Comparison of ENCODE assay signal across 13 mouse cellular contexts in genomic region chr3:89187197-89187596, GRCm38 (mm10). TPM values are rescaled to one million over a fixed set of nuclear protein-coding genes. Genes with fewer than 3 reads are reported as not detected.
DNase-seq lines count a peak whose midpoint lies in the region; ATAC-seq and TF ChIP-seq lines count a peak whose summit lies in the region.
"Had no signal": no experiment of that assay in that cellular context is flagged by ENCODE, and none has a peak within 500 bp of the region (broad histone marks: within the 10 kb centered on the region; RNA-seq: fewer than 3 reads in every experiment).

No protein-coding gene starts in this region.

- DNase-seq in CD4-positive, CD25-positive, alpha-beta regulatory T cell, adult 2 months (ENCODE audit: low read depth, low spot score): peak; percentile 46
- no peak for DNase-seq in kidney, postnatal 25 days
- no peak for DNase-seq in stomach, postnatal 0 days (ENCODE audit: low spot score)
- DNase-seq in thymus, postnatal 36 days: peak; percentile 77 to 88
- DNase-seq: adrenal gland, postnatal 25 days; cerebellum, adult 18-20 months; gastrocnemius, postnatal 14 days; kidney, postnatal 14 days; lung, embryonic 14.5 days had no signal

- peaks cover 47% of the 10 kb centered on the region for H3K4me1 ChIP-seq in kidney, embryonic 14.5 days (ENCODE audit: control insufficient read depth, insufficient read depth, low read length)
- H3K4me1 ChIP-seq in stomach, embryonic 16.5 days (ENCODE audit: control insufficient read depth, insufficient read depth, low read length): peaks cover 15% of the 10 kb centered on the region
- H3K4me1 ChIP-seq in stomach, postnatal 0 days (replicated peaks; ENCODE audit: control insufficient read depth, insufficient read depth): no peaks in the 10 kb centered on the region; the same call in 1 of the 2 replicates

- no peak for TF ChIP-seq EP300 in stomach, postnatal 0 days (optimal IDR thresholded peaks at IDR 0.05)

- 44% methylated on average over 23 of the region's 23 CpGs for WGBS in kidney, embryonic 14.5 days
- 54% methylated on average over 23 of the region's 23 CpGs for whole genome bisulfite sequencing in stomach, embryonic 16.5 days
- 67% methylated on average over 23 of the region's 23 CpGs for WGBS in stomach, postnatal 0 days

- H3K27me3 ChIP-seq in kidney, embryonic 14.5 days (ENCODE audit: control insufficient read depth, insufficient read depth, low read length): no peaks in the 10 kb centered on the region
- no peaks in the 10 kb centered on the region for H3K27me3 ChIP-seq in stomach, embryonic 16.5 days (ENCODE audit: control insufficient read depth, insufficient read depth, low read length)
- H3K27me3 ChIP-seq in stomach, postnatal 0 days (ENCODE audit: control insufficient read depth, insufficient read depth, low read length): no peaks in the 10 kb centered on the region

- H3K9ac ChIP-seq in kidney, embryonic 14.5 days (ENCODE audit: low read depth, low read length): peak overlapping the region; percentile 28; the same call in 1 of the 2 replicates
- H3K9ac ChIP-seq in stomach, embryonic 16.5 days (ENCODE audit: low read length): 0 out of 2 replicates have a peak overlapping the region, but pooled peaks have one; percentile 25
- no peak overlapping the region for H3K9ac ChIP-seq in stomach, postnatal 0 days (ENCODE audit: low read length)
- H3K9ac ChIP-seq: lung, embryonic 14.5 days had no signal

- H3K9me3 ChIP-seq in kidney, embryonic 14.5 days (ENCODE audit: control insufficient read depth, low read length): no peaks in the 10 kb centered on the region
- no peaks in the 10 kb centered on the region for H3K9me3 ChIP-seq in stomach, embryonic 16.5 days (replicated peaks; ENCODE audit: control insufficient read depth, low read length)
- no peaks in the 10 kb centered on the region for H3K9me3 ChIP-seq in stomach, postnatal 0 days (ENCODE audit: control insufficient read depth, low read length)

- H3K27ac ChIP-seq in kidney, embryonic 14.5 days (ENCODE audit: low read depth, low read length): no peak overlapping the region
- no peak overlapping the region for H3K27ac ChIP-seq in stomach, embryonic 16.5 days (ENCODE audit: low read length)
- H3K27ac ChIP-seq in stomach, postnatal 0 days (replicated peaks): no peak overlapping the region

- peak overlapping the region; percentile 18 for H3K4me2 ChIP-seq in kidney, embryonic 14.5 days (replicated peaks; ENCODE audit: low read depth, low read length)
- no peak overlapping the region for H3K4me2 ChIP-seq in stomach, embryonic 16.5 days (ENCODE audit: low read depth, low read length)
- no peak overlapping the region for H3K4me2 ChIP-seq in stomach, postnatal 0 days (replicated peaks; ENCODE audit: low read depth)
- H3K4me2 ChIP-seq: lung, embryonic 14.5 days had no signal

- H3K36me3 ChIP-seq in kidney, embryonic 14.5 days (ENCODE audit: control insufficient read depth, insufficient read depth, low read length): peaks cover 14% of the 10 kb centered on the region
- no peaks in the 10 kb centered on the region for H3K36me3 ChIP-seq in stomach, embryonic 16.5 days (ENCODE audit: control insufficient read depth, insufficient read depth, low read length)
- no peaks in the 10 kb centered on the region for H3K36me3 ChIP-seq in stomach, postnatal 0 days (ENCODE audit: control insufficient read depth, insufficient read depth, low read length)

- H3K4me3 ChIP-seq in kidney, embryonic 14.5 days (ENCODE audit: low read length): no peak overlapping the region
- no peak overlapping the region for H3K4me3 ChIP-seq in stomach, embryonic 16.5 days (replicated peaks; ENCODE audit: low read length)
- no peak overlapping the region for H3K4me3 ChIP-seq in stomach, postnatal 0 days (ENCODE audit: low read depth, low read length)

- TF ChIP-seq CTCF in stomach, postnatal 0 days (IDR thresholded peaks at IDR 0.05; ENCODE audit: low read depth): no peak

- ATAC-seq in CD4-positive, CD25-positive, alpha-beta regulatory T cell, adult 4 months: no peak
- no peak for ATAC-seq in kidney, embryonic 14.5 days (ENCODE audit: low FRiP score, low TSS enrichment)
- ATAC-seq in stomach, embryonic 16.5 days (ENCODE audit: insufficient read depth, low FRiP score): no peak
- ATAC-seq in stomach, postnatal 0 days (ENCODE audit: low FRiP score, low TSS enrichment): no peak
- ATAC-seq in monocyte, adult 5-6 weeks (replicated peaks; ENCODE audit: insufficient number of reproducible peaks, low FRiP score, low TSS enrichment, poor library complexity, severe bottlenecking): no peak

RNA-seq across cellular contexts. Expression of gene Fam189b, which starts 4.3 kb away (rescaled TPM):
- 100 to 1,000 TPM; 209 to 296 TPM for polyA plus RNA-seq in CD4-positive, CD25-positive, alpha-beta regulatory T cell, adult 4 months (2017; shearing (Covaris generic))
- polyA plus RNA-seq in kidney, embryonic 14.5 days (2014; fragmentation: Nextera tagmentation; extraction: Ambion mirVana): 34.5 and 49.3 TPM in 2 replicates
- polyA plus RNA-seq in stomach, embryonic 16.5 days (2015; fragmentation: Nextera tagmentation; extraction: Ambion mirVana): 22.0 and 23.9 TPM in 2 replicates
- 7.5 and 9.1 TPM in 2 replicates for polyA plus RNA-seq in stomach, postnatal 0 days (2015; fragmentation: Nextera tagmentation; extraction: Ambion mirVana)
- total RNA-seq in monocyte, adult 5-6 weeks (2017): 4.9 to 45.4 TPM (median 15.8 TPM) in 3 replicates

RNA-seq across cellular contexts. Expression of gene Scamp3, which starts 9.9 kb away (rescaled TPM):
- polyA plus RNA-seq in CD4-positive, CD25-positive, alpha-beta regulatory T cell, adult 4 months (2017; shearing (Covaris generic)): 100 to 1,000 TPM; 177 to 239 TPM
- polyA plus RNA-seq in kidney, embryonic 14.5 days (2014; fragmentation: Nextera tagmentation; extraction: Ambion mirVana): 84.6 and 107 TPM in 2 replicates
- polyA plus RNA-seq in stomach, embryonic 16.5 days (2015; fragmentation: Nextera tagmentation; extraction: Ambion mirVana): 104 and 113 TPM in 2 replicates
- polyA plus RNA-seq in stomach, postnatal 0 days (2015; fragmentation: Nextera tagmentation; extraction: Ambion mirVana): 65.4 and 66.3 TPM in 2 replicates
- total RNA-seq in monocyte, adult 5-6 weeks (2017): 23.2 to 55.0 TPM (median 23.6 TPM) in 3 replicates

RNA-seq across cellular contexts. Expression of gene Gba, which starts 15.5 kb away (rescaled TPM):
- 100 to 1,000 TPM in 1 of 2 experiments, 10 to 100 TPM in 1; 81.2 to 128 TPM for polyA plus RNA-seq in CD4-positive, CD25-positive, alpha-beta regulatory T cell, adult 4 months (2017; shearing (Covaris generic))
- 32.0 and 37.4 TPM in 2 replicates for polyA plus RNA-seq in kidney, embryonic 14.5 days (2014; fragmentation: Nextera tagmentation; extraction: Ambion mirVana)
- 55.4 and 63.9 TPM in 2 replicates for polyA plus RNA-seq in stomach, embryonic 16.5 days (2015; fragmentation: Nextera tagmentation; extraction: Ambion mirVana)
- polyA plus RNA-seq in stomach, postnatal 0 days (2015; fragmentation: Nextera tagmentation; extraction: Ambion mirVana): 98.5 and 112 TPM in 2 replicates
- 71.9 to 84.9 TPM (median 81.9 TPM) in 3 replicates for total RNA-seq in monocyte, adult 5-6 weeks (2017)

RNA-seq across cellular contexts. Expression of gene Clk2, which starts 22.6 kb away (rescaled TPM):
- polyA plus RNA-seq in CD4-positive, CD25-positive, alpha-beta regulatory T cell, adult 4 months (2017; shearing (Covaris generic)): 10 to 100 TPM; 15.7 to 23.0 TPM
- 33.8 and 35.1 TPM in 2 replicates for polyA plus RNA-seq in kidney, embryonic 14.5 days (2014; fragmentation: Nextera tagmentation; extraction: Ambion mirVana)
- polyA plus RNA-seq in stomach, embryonic 16.5 days (2015; fragmentation: Nextera tagmentation; extraction: Ambion mirVana): 18.9 and 19.1 TPM in 2 replicates
- polyA plus RNA-seq in stomach, postnatal 0 days (2015; fragmentation: Nextera tagmentation; extraction: Ambion mirVana): 10.2 and 11.3 TPM in 2 replicates
- 81.2 to 140 TPM (median 118 TPM) in 3 replicates for total RNA-seq in monocyte, adult 5-6 weeks (2017)

RNA-seq across cellular contexts. Expression of gene Hcn3, which starts 27.2 kb away (rescaled TPM):
- 1 to 10 TPM; 1.3 to 2.4 TPM for polyA plus RNA-seq in CD4-positive, CD25-positive, alpha-beta regulatory T cell, adult 4 months (2017; shearing (Covaris generic))
- 0.49 and 0.73 TPM in 2 replicates for polyA plus RNA-seq in kidney, embryonic 14.5 days (2014; fragmentation: Nextera tagmentation; extraction: Ambion mirVana)
- 1.7 and 1.8 TPM in 2 replicates for polyA plus RNA-seq in stomach, embryonic 16.5 days (2015; fragmentation: Nextera tagmentation; extraction: Ambion mirVana)
- polyA plus RNA-seq in stomach, postnatal 0 days (2015; fragmentation: Nextera tagmentation; extraction: Ambion mirVana): 0.45 and 0.71 TPM in 2 replicates
- not detected in 3 replicates for total RNA-seq in monocyte, adult 5-6 weeks (2017)

Comparison
In these comparisons a context has a peak if more than half of its experiments do, and no peak if none do; other contexts are left out.
1. DNase-seq: peak in CD4-positive, CD25-positive, alpha-beta regulatory T cell, adult 2 months (single experiment) and thymus, postnatal 36 days (2 of 2); none in kidney, postnatal 25 days (0 of 2) and stomach, postnatal 0 days (single experiment).